Mouse (Mus musculus): ENCODE results near the gene Lrrc71. TPM values are rescaled to one million over a fixed set of nuclear protein-coding genes. Genes with fewer than 3 reads are reported as not detected.

Gene Lrrc71
- total RNA-seq, 2 experiments from 2014 or later, result 0.91 to 1.9 TPM

GRCm38 (mm10) chr3:87770280-87770679 lies 21.9 kb upstream of the Lrrc71 start:
- Histone ChIP-seq H3K27ac (no peak overlapping the region), H3K4me3 (no peak overlapping the region)
- TF ChIP-seq CTCF (conservative IDR thresholded peaks at IDR 0.05), result peak; percentile 93
- peak; percentile 46 to 51 for DNase-seq (ENCODE audit: low spot score in 2 of 2)

GRCm38 (mm10) chr3:87769506-87769905 lies 21.1 kb upstream of the Lrrc71 start:
- Histone ChIP-seq H3K4me3 (no peak overlapping the region), H3K27ac (no peak overlapping the region)
- DNase-seq (ENCODE audit: low spot score in 2 of 2), result no peak
- no peak for TF ChIP-seq CTCF (conservative IDR thresholded peaks at IDR 0.05)

- Histone ChIP-seq H3K27ac (peak overlapping the region; percentile 90), H3K4me3 (peak overlapping the region; percentile 41)
- peak; percentile 97 for TF ChIP-seq CTCF (conservative IDR thresholded peaks at IDR 0.05)
- DNase-seq (ENCODE audit: low spot score in 2 of 2), result peak; percentile 41 to 54
Measured at GRCm38 (mm10) chr3:87768844-87769243, 20.4 kb upstream of the Lrrc71 start.

- Histone ChIP-seq H3K4me3 (peak overlapping the region; percentile 41), H3K27ac (peak overlapping the region; percentile 90)
- DNase-seq (ENCODE audit: low spot score in 2 of 2), result no peak
- no peak for TF ChIP-seq CTCF (conservative IDR thresholded peaks at IDR 0.05)
Measured at GRCm38 (mm10) chr3:87768431-87768830, 20.0 kb upstream of the Lrrc71 start.

GRCm38 (mm10) chr3:87767764-87768163 lies 19.3 kb upstream of the Lrrc71 start:
- Histone ChIP-seq H3K4me3 (peak overlapping the region; percentile 41; the same call in 1 of the 2 replicates), H3K27ac (peak overlapping the region; percentile 90)
- DNase-seq (ENCODE audit: low spot score in 2 of 2), result no peak
- TF ChIP-seq CTCF (conservative IDR thresholded peaks at IDR 0.05), result no peak

GRCm38 (mm10) chr3:87766284-87766667 lies 17.9 kb upstream of the Lrrc71 start:
- no peak for TF ChIP-seq CTCF (conservative IDR thresholded peaks at IDR 0.05)
- DNase-seq (ENCODE audit: low spot score in 2 of 2), result no peak
- Histone ChIP-seq H3K27ac (peak overlapping the region; percentile 90), H3K4me3 (no peak overlapping the region)

- TF ChIP-seq CTCF (conservative IDR thresholded peaks at IDR 0.05), result no peak
- Histone ChIP-seq H3K4me3 (no peak overlapping the region), H3K27ac (peak overlapping the region; percentile 90)
- no peak for DNase-seq (ENCODE audit: low spot score in 2 of 2)
Measured at GRCm38 (mm10) chr3:87765631-87766283, 17.3 kb upstream of the Lrrc71 start.

GRCm38 (mm10) chr3:87765091-87765490 lies 16.7 kb upstream of the Lrrc71 start:
- H3K4me3 ChIP-seq, result peak overlapping the region; percentile 35; the same call in 1 of the 2 replicates
- TF ChIP-seq CTCF (conservative IDR thresholded peaks at IDR 0.05), result no peak
- no peak for DNase-seq (ENCODE audit: low spot score in 2 of 2)
- H3K27ac ChIP-seq, result peak overlapping the region; percentile 90

- DNase-seq (ENCODE audit: low spot score in 2 of 2), result no peak
Measured at GRCm38 (mm10) chr3:87764506-87764905, 16.1 kb upstream of the Lrrc71 start.

GRCm38 (mm10) chr3:87763683-87764289 lies 15.4 kb upstream of the Lrrc71 start:
- no peak; the same call in 1 of the 2 replicates for TF ChIP-seq CTCF (conservative IDR thresholded peaks at IDR 0.05)
- DNase-seq (ENCODE audit: low spot score in 2 of 2), result peak; percentile 82 to 87
- H3K27ac ChIP-seq, result peak overlapping the region; percentile 90
- peak overlapping the region; percentile 35 for H3K4me3 ChIP-seq

More at GRCm38 (mm10) chr3:87764506-87764905, 16.1 kb upstream of the Lrrc71 start:
- H3K4me3 ChIP-seq, result peak overlapping the region; percentile 35; the same call in 1 of the 2 replicates
- H3K27ac ChIP-seq, result peak overlapping the region; percentile 90
- TF ChIP-seq CTCF (conservative IDR thresholded peaks at IDR 0.05), result no peak

GRCm38 (mm10) chr3:87763202-87763601 lies 14.8 kb upstream of the Lrrc71 start:
- TF ChIP-seq CTCF (conservative IDR thresholded peaks at IDR 0.05), result no peak
- H3K4me3 ChIP-seq, result no peak overlapping the region
- peak overlapping the region; percentile 90 for H3K27ac ChIP-seq
- no peak for DNase-seq (ENCODE audit: low spot score in 2 of 2)

GRCm38 (mm10) chr3:87761408-87762375 lies 13.3 kb upstream of the Lrrc71 start:
- DNase-seq (ENCODE audit: low spot score in 2 of 2), result no peak
- TF ChIP-seq CTCF (conservative IDR thresholded peaks at IDR 0.05), result no peak

GRCm38 (mm10) chr3:87758641-87759040 lies 10.2 kb upstream of the Lrrc71 start:
- no peak for DNase-seq (ENCODE audit: low spot score in 2 of 2)
- no peak for TF ChIP-seq CTCF (conservative IDR thresholded peaks at IDR 0.05)
- no peak overlapping the region for H3K27ac ChIP-seq
- H3K4me3 ChIP-seq, result no peak overlapping the region

More at GRCm38 (mm10) chr3:87761408-87762375, 13.3 kb upstream of the Lrrc71 start:
- no peak overlapping the region for H3K4me3 ChIP-seq
- H3K27ac ChIP-seq, result no peak overlapping the region
